Mouse (Mus musculus) kidney, postnatal 36 days (tissue): ENCODE measurements around the gene Fndc9.

Source experiments
- DNase-seq, 2 experiments: peaks; one replicate each; pipeline ENCODE4 v3.0.0; 2021 to 2022; ENCODE audit warnings: mixed read lengths in 2 of 2

The Fndc9 gene

DNA sequence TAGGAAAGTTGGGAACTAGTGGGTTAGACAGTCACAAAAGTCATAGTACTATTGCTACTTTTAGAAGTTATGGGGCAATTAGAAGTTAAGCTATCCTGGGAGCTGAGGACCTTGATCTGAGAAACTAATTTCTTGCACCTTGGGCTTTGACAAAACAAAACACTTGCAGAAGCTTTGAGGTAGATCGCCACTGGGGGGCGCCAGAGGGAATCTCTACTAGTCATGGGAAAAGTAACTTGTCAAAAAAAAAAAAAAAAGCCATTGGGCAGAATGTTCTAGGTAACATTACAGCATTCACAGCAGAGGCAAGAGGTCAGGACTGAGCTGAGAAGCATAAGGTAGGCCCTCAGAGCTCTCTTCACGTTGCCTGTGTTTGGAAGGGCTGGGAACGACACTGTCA is 1.6 kb downstream of the Fndc9 start:
- DNase-seq: peak; percentile 73 to 93

DNA sequence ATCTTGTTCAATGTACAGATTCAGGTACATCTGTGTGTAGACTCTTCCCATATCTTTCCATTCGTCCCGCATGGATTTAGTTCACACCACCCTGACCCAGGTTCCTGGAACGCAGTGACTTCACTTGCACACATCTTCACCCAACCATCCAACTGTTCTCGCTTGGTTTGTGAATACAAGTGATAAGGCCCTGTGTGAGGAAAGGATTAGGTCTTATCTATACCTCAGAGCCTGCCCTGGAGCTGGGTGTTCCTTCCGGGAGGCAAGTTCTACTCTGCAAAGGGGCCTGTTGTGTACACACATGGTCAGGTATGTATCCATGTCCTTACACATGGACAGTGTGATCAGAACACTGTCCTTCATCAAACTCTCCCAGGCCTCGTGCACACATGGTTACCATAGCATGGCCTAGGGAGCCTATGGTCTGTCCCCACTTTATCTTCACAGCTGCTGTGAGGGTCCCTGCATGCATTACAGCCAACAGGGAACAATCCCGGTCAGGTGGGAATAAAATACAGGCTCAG is 5.9 kb downstream of the Fndc9 start:
- no peak for DNase-seq

DNA sequence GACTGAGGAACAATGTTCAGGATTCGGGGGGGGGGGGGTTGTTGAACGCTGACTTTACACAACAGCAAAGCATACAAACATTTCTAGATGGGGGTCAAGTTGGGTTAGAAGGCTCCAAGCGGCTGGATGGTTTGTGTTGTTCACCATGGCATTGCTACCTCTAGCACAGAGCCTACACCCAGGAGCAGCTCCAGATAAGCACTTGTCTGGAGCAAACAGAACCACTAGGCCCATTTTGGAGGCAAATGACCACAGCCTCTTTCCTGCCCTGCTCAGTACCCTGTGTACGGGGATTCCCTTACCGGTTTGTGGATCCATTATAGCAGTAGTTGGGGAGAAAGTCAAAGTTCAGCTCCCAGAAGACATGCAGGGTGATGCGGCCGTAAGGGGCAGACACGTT is 6.7 kb downstream of the Fndc9 start:
- no peak for DNase-seq

DNA sequence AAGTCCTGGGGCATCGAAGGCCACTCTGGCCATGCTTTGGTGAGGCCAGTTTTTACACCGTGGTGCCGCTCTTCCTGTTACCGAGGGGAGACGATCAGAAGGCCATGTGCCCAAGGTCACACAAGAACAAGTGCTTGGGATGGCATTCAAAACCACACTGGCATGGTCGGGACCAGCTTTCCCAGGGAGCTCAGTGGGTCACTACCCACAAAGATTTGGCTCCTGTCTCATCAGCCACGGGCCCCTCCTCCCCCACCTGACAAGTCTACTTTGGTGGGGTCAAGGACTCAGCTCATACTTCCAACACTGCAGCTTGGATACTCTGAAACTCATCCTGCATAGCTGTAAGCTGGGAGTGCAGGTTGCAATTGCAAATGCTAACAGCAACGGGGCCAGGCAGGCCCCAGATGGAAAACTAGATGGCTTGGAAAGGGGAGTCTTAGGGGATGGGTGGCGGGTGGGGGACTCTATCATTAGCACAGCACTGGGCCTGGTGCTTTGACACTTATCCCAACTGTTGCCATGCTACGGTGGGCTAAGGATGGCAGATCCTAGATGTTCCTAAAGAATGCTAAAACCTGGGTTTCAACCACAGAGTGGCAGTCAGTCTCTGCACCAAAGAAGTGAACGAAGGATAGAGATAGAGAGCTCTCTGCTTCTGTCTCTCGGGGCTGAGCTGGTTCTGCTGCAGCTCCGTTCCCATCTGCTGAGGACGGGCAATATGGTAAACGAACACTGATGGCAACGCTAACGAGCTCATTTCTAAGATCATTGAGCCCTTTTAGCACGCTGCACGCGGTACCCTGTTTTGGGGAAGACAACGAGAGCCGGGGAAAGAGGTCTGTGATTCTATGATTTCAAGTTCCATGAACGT is 9.6 kb downstream of the Fndc9 start:
- DNase-seq: no peak

DNA sequence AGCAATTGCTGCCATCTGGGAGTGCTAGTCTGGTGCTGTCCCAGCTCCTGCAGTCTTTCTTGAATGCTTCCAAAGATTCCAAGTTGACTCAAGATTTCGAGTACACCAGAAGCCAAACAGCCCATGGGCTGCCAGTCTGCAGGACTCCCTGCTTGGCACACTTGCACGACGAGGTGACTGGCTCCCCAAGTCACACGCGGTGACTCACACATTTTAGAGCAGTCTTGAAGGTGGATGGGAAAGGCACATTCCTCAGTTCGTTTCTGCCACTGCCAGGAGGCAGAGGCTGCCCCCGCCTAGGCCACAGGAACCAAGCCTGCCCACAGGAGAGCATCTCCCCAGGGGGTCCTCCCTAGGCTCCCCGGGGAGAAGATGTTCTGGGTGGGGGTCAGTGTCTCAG is 10.6 kb downstream of the Fndc9 start:
- no peak for DNase-seq

DNA sequence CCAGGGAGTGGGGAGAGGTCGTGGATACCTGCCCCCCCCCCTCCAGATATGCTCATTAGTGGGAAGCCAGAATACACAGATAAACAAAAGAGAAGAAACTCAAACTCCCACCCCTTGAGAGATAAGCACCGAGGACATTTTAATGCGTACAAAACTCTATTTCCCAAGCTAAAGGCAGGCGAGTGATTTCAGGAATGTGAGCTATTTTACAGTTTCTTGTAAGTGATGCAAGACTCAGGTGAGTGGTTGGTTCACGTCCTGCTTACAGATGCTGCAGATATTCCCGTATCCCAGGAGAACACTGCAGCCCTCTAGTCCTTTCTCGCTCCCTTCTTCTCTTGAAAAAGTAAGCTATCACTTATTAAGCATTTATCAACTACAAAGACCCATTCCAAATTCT is 11.1 kb downstream of the Fndc9 start:
- DNase-seq: no peak

DNA sequence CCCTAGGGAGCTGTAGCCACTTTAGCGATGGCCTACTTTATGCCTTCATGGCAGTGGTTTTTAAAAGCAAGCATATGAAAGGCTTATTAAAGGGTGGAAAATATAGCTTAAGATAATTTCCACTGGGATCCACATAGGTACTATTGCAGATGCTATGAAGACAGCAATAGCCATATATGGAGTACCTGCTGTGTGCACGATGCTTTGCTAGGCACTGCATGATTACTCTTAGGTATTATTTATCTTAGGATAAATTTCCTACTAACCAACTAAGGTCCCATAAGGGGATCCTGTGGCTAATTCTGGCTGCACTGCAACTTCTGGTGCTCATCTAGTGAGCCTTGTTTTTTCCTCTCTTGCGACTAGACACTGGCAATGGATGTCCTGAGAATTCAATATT is 13.0 kb downstream of the Fndc9 start:
- DNase-seq: no peak

DNA sequence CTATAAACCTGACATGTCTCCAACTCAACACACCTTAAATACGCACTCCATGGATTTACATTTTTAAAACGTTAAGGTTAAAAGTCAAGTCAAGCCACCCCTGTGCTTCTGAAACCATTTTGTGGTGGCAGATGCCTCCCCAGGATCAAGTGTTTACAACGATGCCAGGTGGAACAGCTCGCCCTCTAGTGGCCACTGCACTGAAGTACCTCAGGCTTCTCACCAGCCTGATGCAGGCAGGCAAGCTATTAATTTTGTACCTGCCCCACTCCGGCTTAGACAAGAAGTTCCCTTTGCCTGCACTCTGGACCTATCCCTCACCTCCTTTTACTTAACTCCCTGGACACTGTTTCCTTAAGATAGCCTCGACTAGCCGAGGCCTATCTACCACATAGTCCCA is 16.7 kb downstream of the Fndc9 start:
- peak; percentile 67 to 83 for DNase-seq

DNA sequence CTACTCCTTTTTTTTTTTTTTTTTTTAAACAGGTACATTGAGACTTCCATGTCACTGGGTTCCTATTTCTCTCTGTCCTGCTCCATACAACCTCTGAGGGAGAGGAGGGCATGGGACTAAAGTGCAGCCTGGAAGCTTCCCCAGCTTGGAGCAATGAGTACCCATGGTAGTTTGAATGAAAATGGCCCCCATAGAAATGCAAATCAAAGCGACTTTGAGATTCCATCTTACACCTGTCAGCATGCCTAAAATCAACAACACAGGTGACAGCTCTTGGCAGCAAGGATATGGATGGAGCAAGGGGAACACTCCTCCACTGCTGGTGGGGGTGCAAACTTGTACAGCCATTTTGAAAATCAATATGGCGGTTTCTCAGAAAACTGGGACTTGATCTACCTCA is 20.0 kb downstream of the Fndc9 start:
- DNase-seq: no peak

DNA sequence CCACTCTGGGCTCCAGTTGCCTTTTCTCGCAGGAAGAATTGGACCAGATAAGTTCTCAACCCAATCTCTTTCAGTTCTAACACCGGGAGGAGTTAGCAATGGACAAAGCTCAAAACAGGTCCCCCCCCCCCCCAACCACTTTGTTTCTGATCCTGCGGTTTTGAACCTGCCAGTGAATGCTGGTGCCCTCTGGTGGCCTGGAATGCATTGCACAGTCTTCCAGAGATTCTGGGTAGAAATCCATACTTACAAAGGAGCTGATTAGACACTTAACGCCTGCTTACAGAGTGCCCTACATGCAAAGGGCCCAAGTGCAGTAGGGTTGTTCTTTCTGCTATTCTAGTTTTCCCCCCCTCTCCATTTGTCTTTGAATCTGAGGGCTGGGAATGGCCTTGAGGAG is 22.9 kb downstream of the Fndc9 start:
- peak in 1 of 2 experiments; percentile 70 for DNase-seq

DNA sequence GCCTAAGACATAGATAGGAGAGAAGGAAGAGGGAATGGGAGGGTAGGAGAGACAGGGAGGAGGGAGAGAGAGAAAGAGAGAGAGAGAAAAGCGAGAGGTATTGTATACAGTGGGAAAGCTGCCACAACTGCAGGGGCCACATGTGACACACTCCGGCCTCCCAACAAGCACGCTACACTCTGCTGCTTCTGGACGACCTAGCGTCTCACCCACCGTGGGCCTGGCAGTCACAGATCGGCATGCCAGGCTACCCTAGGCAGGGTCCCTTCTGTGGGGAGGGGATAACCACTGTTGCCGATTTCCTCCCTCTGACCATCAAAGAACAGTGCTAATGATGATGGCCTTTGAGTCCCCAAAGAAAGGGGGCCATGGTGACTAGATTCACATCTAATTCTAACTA is 23.4 kb downstream of the Fndc9 start:
- DNase-seq: no peak

DNA sequence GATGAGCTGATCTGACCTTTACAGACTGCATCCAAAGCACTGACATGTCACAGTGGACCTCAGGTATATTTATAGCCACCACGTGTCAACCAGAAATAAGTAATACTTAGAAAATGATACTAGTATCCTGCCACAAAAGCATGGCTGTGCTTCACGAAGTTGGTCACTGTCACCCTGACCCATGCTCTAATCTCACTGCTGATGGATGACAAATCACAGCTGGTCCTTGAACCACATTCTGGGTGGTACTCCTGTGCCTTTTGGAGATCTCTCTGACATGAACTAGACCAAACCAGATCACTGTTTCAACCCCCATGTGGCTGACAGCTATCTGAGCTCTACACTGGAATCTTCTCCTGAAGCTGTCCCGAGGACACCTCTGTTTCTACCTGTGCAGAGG is 27.5 kb downstream of the Fndc9 start:
- DNase-seq: no peak

DNA sequence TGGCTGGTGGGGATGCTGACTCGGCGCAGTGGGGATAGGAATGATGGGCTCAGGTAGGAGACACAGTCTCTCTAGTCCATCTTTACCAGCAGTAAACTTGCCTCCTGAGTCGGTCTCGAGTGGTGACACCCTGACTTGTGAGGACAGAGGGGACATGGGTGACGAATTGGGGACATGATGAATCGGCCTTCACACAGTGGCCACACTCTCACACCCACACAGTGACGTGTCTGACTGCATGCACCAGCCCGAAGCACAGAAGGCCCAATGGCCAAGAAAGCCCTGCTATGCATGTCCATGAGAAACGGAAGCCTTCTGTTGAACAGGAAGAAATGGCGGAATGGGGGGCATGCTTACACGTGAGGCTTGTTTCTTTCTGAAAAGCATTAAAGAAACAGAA is 28.0 kb downstream of the Fndc9 start:
- no peak for DNase-seq

DNA sequence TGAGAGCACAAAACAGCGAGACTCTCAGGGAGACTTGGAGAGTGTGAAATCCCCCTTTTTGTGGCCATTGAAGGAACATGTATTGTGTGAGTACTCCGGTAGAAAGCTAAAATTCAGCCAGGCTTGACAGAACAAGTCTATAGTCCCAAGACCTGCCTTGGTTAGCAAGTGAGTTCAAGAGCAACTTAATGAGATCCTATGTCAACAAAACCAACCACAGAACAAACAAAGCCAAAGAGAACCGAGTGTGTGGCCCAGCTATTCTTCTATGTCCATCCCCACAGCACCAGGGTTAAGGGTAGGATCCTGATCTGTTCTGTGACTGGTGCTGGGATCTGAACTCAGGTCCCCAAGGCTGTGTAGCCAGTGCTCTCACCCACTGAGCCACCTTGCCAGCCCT is 29.3 kb downstream of the Fndc9 start:
- no peak for DNase-seq

DNA sequence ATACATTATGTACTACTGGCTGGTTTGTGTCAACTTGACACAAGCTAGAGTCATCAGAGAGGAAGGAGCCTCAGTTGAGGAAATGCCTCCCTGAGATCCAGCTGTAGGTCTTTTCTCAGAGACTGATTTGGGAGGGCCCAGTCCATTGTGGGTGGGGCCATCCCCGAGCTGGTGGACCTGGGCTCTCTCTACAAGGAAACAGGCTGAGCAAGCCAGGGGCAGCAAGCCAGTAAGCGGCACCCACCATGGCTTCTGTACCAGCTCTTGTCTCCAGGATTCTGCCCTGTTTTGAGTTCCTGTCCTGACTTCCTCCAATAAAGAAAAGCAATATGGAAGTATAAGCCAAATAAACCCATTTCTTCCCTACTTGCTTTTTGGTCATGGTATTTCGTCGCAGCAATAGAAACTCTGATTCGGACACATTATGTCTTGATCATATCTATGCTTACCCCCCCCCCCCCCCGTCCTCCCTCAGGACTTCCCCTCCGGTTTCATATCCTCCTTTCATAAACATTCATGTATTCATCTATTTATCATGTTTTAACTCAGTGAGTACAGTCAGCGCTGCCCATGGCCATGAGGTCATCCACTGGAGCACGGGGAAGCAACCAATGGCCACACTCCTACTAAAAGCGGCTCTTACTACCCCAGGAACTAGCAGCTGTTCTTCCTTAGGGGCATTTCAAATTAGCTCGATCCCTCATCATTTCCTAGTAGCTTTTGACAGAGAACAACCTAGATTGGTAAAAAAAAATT is 29.9 kb downstream of the Fndc9 start:
- no peak for DNase-seq

DNA sequence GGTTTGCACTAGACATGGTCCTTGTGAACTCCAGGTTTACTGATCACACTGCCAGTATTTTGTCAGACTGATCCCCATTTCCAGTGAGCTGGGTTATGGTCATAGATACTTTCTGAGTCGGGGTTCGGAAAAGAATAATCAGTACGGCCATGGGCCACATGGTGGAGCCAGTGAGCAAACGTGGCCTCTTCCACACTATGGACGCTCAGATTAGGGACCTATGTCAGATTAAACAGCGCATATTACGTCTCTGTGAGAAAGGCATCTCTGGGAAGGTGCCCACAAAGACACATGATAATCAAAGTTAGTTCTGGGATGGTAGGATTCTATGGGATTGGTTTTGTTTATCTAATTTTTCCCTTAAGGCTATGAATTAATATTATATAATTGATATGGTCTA is 33.7 kb downstream of the Fndc9 start:
- DNase-seq: peak in 1 of 2 experiments; percentile 82

DNA sequence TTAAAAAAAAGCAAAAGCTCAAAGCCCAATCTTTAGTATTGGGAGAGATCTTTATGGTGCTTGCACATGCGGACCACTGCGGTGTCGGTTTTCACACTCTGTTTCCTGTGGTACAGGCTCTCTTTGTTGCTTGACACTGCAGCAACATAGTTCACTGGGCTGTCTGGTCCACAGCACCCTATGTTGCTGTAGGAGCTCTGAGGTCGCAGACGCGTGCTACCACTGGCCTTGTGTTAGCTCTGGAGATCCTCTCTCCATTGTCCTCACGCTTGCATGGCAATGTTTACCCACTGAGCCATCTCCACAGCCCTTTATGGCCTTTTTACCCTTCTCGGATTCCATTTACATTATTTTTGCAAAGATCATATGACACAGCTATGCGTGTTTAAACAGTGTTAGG is 34.1 kb downstream of the Fndc9 start:
- DNase-seq: no peak

DNA sequence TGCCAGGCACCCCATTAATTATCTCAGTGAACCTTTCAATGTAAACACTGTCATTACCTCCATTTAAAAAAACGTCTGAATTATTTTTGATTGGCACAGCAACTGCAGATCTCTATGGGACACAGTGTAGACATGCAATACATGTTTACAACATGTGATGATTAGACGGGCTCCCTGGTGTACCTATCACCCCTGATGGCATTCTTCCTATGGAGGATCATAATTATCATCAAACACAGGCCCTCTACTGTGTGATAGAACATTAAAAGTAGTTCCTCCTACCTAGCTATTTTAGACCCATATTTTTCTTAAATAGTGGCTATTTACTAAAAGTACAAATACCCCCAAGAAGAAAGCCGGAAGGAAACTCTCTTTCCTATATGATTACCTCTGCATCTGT is 34.6 kb downstream of the Fndc9 start:
- DNase-seq: no peak

DNA sequence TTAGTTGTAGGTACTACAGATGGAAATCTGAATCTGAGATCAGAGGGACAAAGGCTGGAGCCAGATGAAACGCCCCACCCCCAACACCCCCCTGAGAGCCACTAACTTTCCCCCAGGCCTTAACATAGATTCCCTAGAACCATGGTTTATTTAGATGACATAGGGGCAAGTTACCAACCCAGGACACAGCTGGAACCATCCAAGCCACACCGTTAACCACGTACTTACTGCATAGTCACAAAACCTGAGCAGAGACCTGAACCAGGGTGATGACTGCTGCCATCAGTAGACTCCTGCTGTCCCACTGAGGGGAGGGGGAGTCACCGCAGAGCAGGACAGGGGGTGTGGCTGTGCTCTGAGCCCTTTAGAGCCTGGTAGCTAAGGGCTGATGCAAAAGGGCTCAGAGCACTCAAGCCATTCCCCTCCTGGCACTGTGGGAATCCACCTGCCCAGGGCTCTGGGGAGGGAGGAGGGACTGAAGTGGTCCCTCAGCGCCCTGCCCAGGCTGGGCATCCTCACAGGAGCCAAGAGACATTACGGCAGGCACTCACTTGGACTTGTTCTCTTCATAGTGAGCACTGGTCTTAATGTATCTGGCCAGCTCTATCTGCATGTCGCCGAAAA is 36.8 kb downstream of the Fndc9 start:
- no peak for DNase-seq

DNA sequence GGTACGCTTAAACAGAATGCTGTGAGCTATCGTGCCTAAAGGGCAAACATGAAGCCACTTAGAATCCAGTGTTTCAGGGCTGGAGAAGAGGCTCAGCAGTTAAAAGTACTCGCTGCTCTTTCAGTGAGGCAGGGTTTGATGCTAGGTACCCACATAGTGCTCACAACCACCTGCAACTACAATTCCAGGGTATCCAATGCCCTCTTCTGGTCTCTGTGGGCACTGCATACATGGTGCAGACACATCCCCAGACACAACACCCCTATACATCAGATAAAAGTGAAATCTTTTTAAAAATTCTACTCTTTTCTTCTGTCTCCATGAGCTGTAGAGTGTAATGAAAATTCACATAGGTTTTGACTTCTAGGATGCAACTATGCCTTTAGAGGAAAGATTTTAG is 38.6 kb downstream of the Fndc9 start:
- DNase-seq: peak in 1 of 2 experiments; percentile 29

DNA sequence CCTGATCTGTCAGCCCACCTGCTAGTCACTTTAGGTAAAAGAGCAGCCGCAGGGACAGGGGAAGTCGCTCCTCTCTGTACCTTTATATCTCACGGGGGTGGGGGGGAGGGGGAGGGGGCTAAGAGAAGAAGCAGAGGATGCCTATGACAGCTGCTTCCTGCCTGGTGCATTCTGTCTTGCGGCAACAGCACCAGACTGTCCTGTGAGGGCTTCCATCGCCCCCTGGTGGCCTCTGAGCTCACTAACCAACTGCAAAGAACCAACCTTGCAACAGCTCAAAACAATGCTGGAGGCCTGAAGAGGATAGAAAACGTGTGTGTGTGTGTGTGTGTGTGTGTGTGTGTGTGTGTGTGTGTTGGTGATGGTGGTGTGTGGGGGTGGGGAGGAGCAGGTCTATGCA is 40.0 kb downstream of the Fndc9 start:
- DNase-seq: peak; percentile 72 to 92

DNA sequence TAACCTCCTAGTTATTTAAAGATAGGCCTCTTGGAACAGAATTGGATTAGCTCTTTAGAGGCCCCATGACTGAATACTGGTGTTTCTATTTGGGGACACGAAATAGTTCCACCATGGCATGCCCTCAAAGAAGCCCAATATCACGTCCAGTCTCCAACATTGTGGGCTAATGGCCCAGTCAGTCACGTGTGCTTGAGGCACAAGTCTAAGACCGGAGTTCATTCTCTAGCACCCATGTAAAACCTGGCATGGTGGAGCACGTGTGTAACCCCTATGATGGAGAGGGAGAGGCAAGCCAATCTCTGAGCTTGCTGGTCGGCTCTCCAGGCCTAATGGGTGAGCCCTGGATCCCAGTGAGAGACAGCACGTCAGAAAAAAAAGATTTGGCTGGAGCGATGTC is 40.8 kb downstream of the Fndc9 start:
- DNase-seq: no peak

DNA sequence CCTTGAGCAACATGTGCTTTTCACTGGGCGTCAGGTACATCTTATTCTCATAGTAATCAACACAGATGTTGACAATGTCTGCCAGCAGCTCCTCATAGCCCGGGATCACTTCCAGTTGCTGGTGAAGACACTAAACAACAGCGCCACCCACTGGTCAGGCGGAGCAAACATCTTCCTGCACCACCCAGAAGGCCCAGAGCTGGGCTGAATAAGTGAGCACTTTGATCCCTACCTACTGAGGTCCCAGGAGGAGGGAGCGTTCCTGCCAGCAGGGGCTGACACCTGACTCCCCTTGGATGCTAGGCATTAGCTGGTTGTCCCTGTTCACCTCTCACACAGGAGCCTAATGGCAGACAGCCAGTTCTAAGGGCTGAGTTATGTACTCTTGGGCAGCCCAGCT is 41.4 kb downstream of the Fndc9 start:
- peak; percentile 81 to 82 for DNase-seq

DNA sequence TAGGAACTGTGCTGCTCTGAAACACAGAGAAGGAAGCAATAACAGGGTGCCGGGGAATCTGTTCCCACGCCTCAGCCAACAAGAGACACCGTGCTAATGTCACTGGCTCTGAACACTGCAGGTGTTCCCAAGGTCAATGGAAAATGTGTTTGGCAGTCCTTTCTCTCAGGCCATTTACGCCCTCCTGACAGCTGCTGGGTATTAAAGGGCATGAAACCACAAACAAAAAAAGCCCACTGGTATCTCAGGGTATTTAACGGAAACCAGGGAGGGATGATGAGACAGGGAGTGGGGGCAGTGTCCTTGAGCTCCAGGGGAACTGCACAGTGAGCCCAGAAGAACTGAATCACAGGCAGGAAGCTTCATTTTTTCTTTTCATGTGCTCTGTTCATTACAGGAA is 42.8 kb downstream of the Fndc9 start:
- no peak for DNase-seq
